Mouse (Mus musculus) CH12.LX (cell line): ENCODE data around the gene Tigit.

Experiments used
- CHD2 ChIP-seq: IDR thresholded peaks from 2 replicates; pipeline ENCODE4 v1.6.1; 2011; ENCODE audit warnings: low read length, improper control_type of control experiment
- CTCF ChIP-seq, 2 experiments: IDR thresholded peaks in 1 of 2; conservative IDR thresholded peaks in 1 of 2; 2 replicates each; pipeline ENCODE4 v1.5.1; 2011 to 2012; ENCODE audit warnings: low read depth in 2 of 2, low read length in 2 of 2, improper control_type of control experiment in 1 of 2, inconsistent platforms in 1 of 2, mild to moderate bottlenecking in 1 of 2, moderate library complexity in 1 of 2
- MAFK ChIP-seq: IDR thresholded peaks from 2 replicates; pipeline ENCODE4 v1.6.1; 2011; ENCODE audit warnings: low read length, improper control_type of control experiment; ENCODE audit not compliant: insufficient replicate concordance
- POLR2A ChIP-seq: IDR thresholded peaks from 2 replicates; pipeline ENCODE4 v1.6.1; 2011; ENCODE audit warnings: low read depth, mild to moderate bottlenecking, improper control_type of control experiment, low read length
- POLR2AphosphoS2 ChIP-seq: IDR thresholded peaks from 2 replicates; pipeline ENCODE4 v1.6.1; 2011; ENCODE audit warnings: low read depth, low read length, improper control_type of control experiment
- RAD21 ChIP-seq: IDR thresholded peaks from 2 replicates; pipeline ENCODE4 v1.6.1; 2011; ENCODE audit warnings: low read depth, mild to moderate bottlenecking, low read length, improper control_type of control experiment, moderate library complexity
- TBP ChIP-seq: conservative IDR thresholded peaks from 2 replicates; pipeline ENCODE4 v1.6.1; 2011; ENCODE audit warnings: low read depth, low read length, improper control_type of control experiment
- ZC3H11A ChIP-seq: IDR thresholded peaks from 2 replicates; pipeline ENCODE4 v1.6.1; 2012; ENCODE audit warnings: low read depth, mild to moderate bottlenecking, inconsistent platforms, low read length, improper control_type of control experiment
- ZNF384 ChIP-seq: IDR thresholded peaks from 2 replicates; pipeline ENCODE4 v1.6.1; 2012; ENCODE audit warnings: low read depth, low read length, improper control_type of control experiment, inconsistent platforms

DNA sequence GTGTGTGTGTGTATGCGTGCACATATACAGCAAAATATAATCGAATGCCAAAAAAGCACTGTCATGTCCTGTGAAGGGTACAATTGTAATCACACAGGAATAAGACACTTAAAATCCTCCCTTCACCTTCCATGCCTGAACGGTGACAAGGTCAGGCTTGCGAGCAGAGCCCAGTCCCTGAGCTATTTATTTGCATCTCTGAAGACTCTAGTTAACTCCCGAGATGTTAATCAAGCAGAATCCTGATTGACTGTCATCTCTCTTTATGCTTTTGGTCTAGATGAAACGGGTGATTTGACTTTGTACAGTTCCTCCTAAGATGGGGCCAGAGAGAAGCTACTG is 46.2 kb upstream of the Tigit start:
- TF ChIP-seq POLR2AphosphoS2 (no peak), CTCF (conservative IDR thresholded peaks at IDR 0.05 in 1 of 2, IDR thresholded peaks at IDR 0.05 in 1 of 2; ENCODE audit: low read depth in 2 of 2, low read length in 2 of 2) (no peak), TBP (no peak), POLR2A (no peak), RAD21 (no peak), ZC3H11A (no peak), CHD2 (no peak), MAFK (no peak), ZNF384 (no peak)
